Mouse (Mus musculus): ENCODE results near the gene Wfdc6a.
A peak's percentile ranks its signal among the peaks of the same experiment; 100 is the strongest.

DNA sequence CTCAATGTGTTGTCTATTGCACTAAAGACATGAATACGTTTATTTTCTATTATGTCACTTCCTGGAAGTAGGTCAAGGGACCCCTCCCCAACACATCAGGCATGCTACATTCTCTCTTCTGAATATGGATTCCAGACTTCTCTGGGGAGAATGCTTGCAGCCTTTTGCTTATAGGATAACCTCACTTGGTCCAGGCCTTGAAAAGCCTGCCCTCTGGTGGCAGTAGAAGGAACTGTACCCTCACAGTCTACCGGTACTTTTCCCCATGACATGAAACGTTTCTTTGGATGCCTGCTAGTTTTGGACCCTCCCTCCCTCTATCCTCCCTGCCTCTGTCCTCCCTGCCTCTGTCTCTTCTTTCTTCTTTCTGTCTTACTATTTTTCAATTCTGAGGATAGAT, 54.1 kb downstream of the Wfdc6a start:
- TF ChIP-seq POLR2A (IDR thresholded peaks at IDR 0.05; ENCODE audit: low read depth, low read length) (no peak), CTCF (IDR thresholded peaks at IDR 0.05; ENCODE audit: extremely low read depth, insufficient read depth, insufficient read length, insufficient replicate concordance) (peak; percentile 82; the same call in 1 of the 2 replicates)

Measured in spleen, adult 2 months (tissue).